ENCODE assay signal across 10 mouse cellular contexts in the genomic region with DNA sequence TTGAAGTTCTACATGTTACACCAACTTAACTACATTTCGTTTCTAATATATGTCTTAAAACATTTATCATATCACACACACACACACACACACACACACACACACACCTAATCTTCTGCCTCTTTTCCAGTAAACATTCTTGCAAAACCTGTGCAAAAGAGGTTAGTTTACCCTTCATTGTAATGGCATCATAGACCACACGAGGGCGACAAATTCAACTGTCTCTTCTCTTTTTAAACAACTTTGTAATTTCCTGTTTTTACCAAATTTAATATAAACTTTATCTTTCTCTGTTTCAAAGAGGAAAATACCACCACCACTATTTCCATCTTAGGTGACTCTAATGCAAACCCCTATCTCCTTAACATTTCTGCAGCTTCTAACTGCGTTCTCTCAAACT.
DNase-seq lines count a peak whose midpoint lies in the region; ATAC-seq and TF ChIP-seq lines count a peak whose summit lies in the region.
"Had no signal": no experiment of that assay in that cellular context is flagged by ENCODE, and none has a peak within 500 bp of the region (broad histone marks: within the 10 kb centered on the region; RNA-seq: fewer than 3 reads in every experiment).

No protein-coding gene starts in this region.

- peaks cover 4% of the 10 kb centered on the region; the same call in 1 of the 2 replicates for H3K9me3 ChIP-seq in hindbrain, embryonic 14.5 days (ENCODE audit: control insufficient read depth, low read length)
- H3K9me3 ChIP-seq in hindbrain, embryonic 10.5 days: no peaks in the 10 kb centered on the region
- peaks cover 4% of the 10 kb centered on the region; the same call in 1 of the 2 replicates for H3K9me3 ChIP-seq in midbrain, postnatal 0 days (ENCODE audit: low read length)
- H3K9me3 ChIP-seq in heart, embryonic 11.5 days (replicated peaks; ENCODE audit: control insufficient read depth, low read length): no peaks in the 10 kb centered on the region; the same call in 1 of the 2 replicates
- H3K9me3 ChIP-seq: heart, embryonic 15.5 days had no signal

- ATAC-seq in hindbrain, embryonic 14.5 days (ENCODE audit: low FRiP score): no peak
- no peak for ATAC-seq in midbrain, postnatal 0 days (ENCODE audit: low FRiP score)
- ATAC-seq in cerebellum, adult (ENCODE audit: insufficient number of reproducible peaks, low FRiP score, low TSS enrichment): no peak
- no peak for ATAC-seq in heart, embryonic 11.5 days (replicated peaks; ENCODE audit: insufficient number of reproducible peaks, low FRiP score, low TSS enrichment)

- TF ChIP-seq CTCF in thymus, adult 2 months (IDR thresholded peaks at IDR 0.05; ENCODE audit: borderline replicate concordance, control insufficient read depth, extremely low read depth, insufficient read depth, low read length, poor library complexity): no peak
- TF ChIP-seq CTCF in midbrain, postnatal 0 days (IDR thresholded peaks at IDR 0.05): peak; percentile 82

- H3K4me3 ChIP-seq in hindbrain, embryonic 14.5 days (replicated peaks; ENCODE audit: low read length): no peak overlapping the region
- no peak overlapping the region for H3K4me3 ChIP-seq in hindbrain, embryonic 10.5 days
- no peak overlapping the region for H3K4me3 ChIP-seq in thymus, adult 2 months (ENCODE audit: control insufficient read depth, insufficient read depth, low read length)
- no peak overlapping the region for H3K4me3 ChIP-seq in midbrain, postnatal 0 days (ENCODE audit: low read depth, low read length)
- no peak overlapping the region for H3K4me3 ChIP-seq in heart, embryonic 11.5 days (ENCODE audit: low read depth, low read length)
- H3K4me3 ChIP-seq: heart, embryonic 15.5 days; megakaryocyte, embryonic 14.5 days had no signal

- no peak overlapping the region for H3K27ac ChIP-seq in hindbrain, embryonic 14.5 days
- H3K27ac ChIP-seq in hindbrain, embryonic 10.5 days: no peak overlapping the region
- no peak overlapping the region for H3K27ac ChIP-seq in thymus, adult 2 months (ENCODE audit: control insufficient read depth, insufficient read depth, low read length)
- H3K27ac ChIP-seq in midbrain, postnatal 0 days (ENCODE audit: low read depth, low read length): no peak overlapping the region
- no peak overlapping the region for H3K27ac ChIP-seq in heart, embryonic 11.5 days (ENCODE audit: low read depth, low read length)
- H3K27ac ChIP-seq: heart, embryonic 15.5 days had no signal

- no peak for TF ChIP-seq POLR2A in thymus, adult 2 months (IDR thresholded peaks at IDR 0.05; ENCODE audit: control insufficient read depth, extremely low read depth, insufficient read depth, low read length, poor library complexity)

- H3K4me2 ChIP-seq in hindbrain, embryonic 14.5 days (replicated peaks): no peak overlapping the region
- no peak overlapping the region for H3K4me2 ChIP-seq in midbrain, postnatal 0 days (ENCODE audit: low read depth, low read length, poor library complexity, severe bottlenecking)
- no peak overlapping the region for H3K4me2 ChIP-seq in heart, embryonic 11.5 days
- H3K4me2 ChIP-seq: heart, embryonic 15.5 days had no signal

- H3K9ac ChIP-seq in hindbrain, embryonic 14.5 days: no peak overlapping the region
- H3K9ac ChIP-seq in midbrain, postnatal 0 days (replicated peaks; ENCODE audit: low read length, poor library complexity, severe bottlenecking): no peak overlapping the region
- no peak overlapping the region for H3K9ac ChIP-seq in heart, embryonic 11.5 days (ENCODE audit: low read depth, low read length)
- H3K9ac ChIP-seq: heart, embryonic 15.5 days had no signal

- peak; percentile 70 for DNase-seq in hindbrain, embryonic 14.5 days (ENCODE audit: low spot score)
- no peak for DNase-seq in hindbrain, embryonic 10.5 days (ENCODE audit: low spot score)
- peak; percentile 21 for DNase-seq in thymus, postnatal 4 days
- DNase-seq in thymus, adult 2 months: no peak
- DNase-seq in forelimb bud, embryonic 11.5 days (ENCODE audit: low read depth, low spot score): peak; percentile 23
- DNase-seq in midbrain, postnatal 0 days (ENCODE audit: low spot score): peak; percentile 66

- WGBS in hindbrain, embryonic 14.5 days: 32% methylated on average over 4 of the region's 4 CpGs
- 33% methylated on average over 4 of the region's 4 CpGs for WGBS in hindbrain, embryonic 10.5 days
- 40% methylated on average over 4 of the region's 4 CpGs for WGBS in thymus, adult 2 months
- WGBS in midbrain, postnatal 0 days: 30% methylated on average over 4 of the region's 4 CpGs
- 29% methylated on average over 4 of the region's 4 CpGs for WGBS in heart, embryonic 11.5 days (ENCODE audit: insufficient replicate concordance)

- no peaks in the 10 kb centered on the region for H3K36me3 ChIP-seq in hindbrain, embryonic 14.5 days (replicated peaks; ENCODE audit: control insufficient read depth, insufficient read depth)
- no peaks in the 10 kb centered on the region for H3K36me3 ChIP-seq in hindbrain, embryonic 10.5 days
- H3K36me3 ChIP-seq in thymus, adult 2 months (ENCODE audit: control insufficient read depth, insufficient read depth, low read length): no peaks in the 10 kb centered on the region
- no peaks in the 10 kb centered on the region for H3K36me3 ChIP-seq in midbrain, postnatal 0 days (ENCODE audit: insufficient read depth, low read length)
- H3K36me3 ChIP-seq in heart, embryonic 11.5 days (ENCODE audit: control insufficient read depth, insufficient read depth, low read length): no peaks in the 10 kb centered on the region
- H3K36me3 ChIP-seq: heart, embryonic 15.5 days had no signal

- no peaks in the 10 kb centered on the region for H3K4me1 ChIP-seq in hindbrain, embryonic 14.5 days (replicated peaks; ENCODE audit: control insufficient read depth, insufficient read depth, low read length)
- H3K4me1 ChIP-seq in hindbrain, embryonic 10.5 days (replicated peaks): no peaks in the 10 kb centered on the region
- H3K4me1 ChIP-seq in thymus, adult 2 months (replicated peaks; ENCODE audit: control insufficient read depth, insufficient read depth, low read length): no peaks in the 10 kb centered on the region
- H3K4me1 ChIP-seq in midbrain, postnatal 0 days (ENCODE audit: insufficient read depth, low read length): no peaks in the 10 kb centered on the region
- no peaks in the 10 kb centered on the region for H3K4me1 ChIP-seq in heart, embryonic 11.5 days (ENCODE audit: control insufficient read depth, insufficient read depth, low read length)
- H3K4me1 ChIP-seq: heart, embryonic 15.5 days; megakaryocyte, embryonic 14.5 days had no signal

- no peaks in the 10 kb centered on the region for H3K27me3 ChIP-seq in hindbrain, embryonic 14.5 days (ENCODE audit: control insufficient read depth, insufficient read depth, low read length)
- H3K27me3 ChIP-seq in hindbrain, embryonic 10.5 days (ENCODE audit: insufficient read depth, poor library complexity, severe bottlenecking): no peaks in the 10 kb centered on the region
- no peaks in the 10 kb centered on the region for H3K27me3 ChIP-seq in thymus, adult 2 months (ENCODE audit: control insufficient read depth, insufficient read depth, low read length)
- no peaks in the 10 kb centered on the region for H3K27me3 ChIP-seq in midbrain, postnatal 0 days (ENCODE audit: insufficient read depth, low read length)
- H3K27me3 ChIP-seq in heart, embryonic 11.5 days (ENCODE audit: control insufficient read depth, insufficient read depth, low read length): no peaks in the 10 kb centered on the region
- H3K27me3 ChIP-seq: heart, embryonic 15.5 days; megakaryocyte, embryonic 14.5 days had no signal

Comparison
In these comparisons a context has a peak if more than half of its experiments do, and no peak if none do; other contexts are left out.
1. DNase-seq: peak in hindbrain, embryonic 14.5 days (single experiment), thymus, postnatal 4 days (single experiment), forelimb bud, embryonic 11.5 days (single experiment) and midbrain, postnatal 0 days (single experiment); none in hindbrain, embryonic 10.5 days (single experiment) and thymus, adult 2 months (single experiment).